Mouse (Mus musculus): ENCODE measurements around the gene Ywhae.

DNA sequence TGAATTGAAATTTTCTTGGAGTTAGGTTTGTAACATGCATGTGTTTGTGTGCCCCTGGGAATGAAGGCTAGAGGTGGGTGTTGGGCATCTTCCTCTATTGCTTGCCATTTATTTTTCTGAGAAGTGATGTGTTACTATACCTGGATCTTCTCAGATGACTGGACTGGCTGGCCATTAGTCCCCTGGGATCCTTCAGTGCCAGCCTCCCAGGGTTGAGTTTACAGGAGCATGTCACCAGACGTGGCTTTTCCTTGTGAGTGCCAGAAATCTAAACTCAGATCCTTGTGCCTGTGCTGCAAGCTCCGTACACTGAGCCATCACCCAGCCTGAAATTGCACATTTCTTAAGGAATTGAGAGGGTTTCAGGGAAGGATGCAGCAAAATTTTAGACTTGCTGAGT, 47.7 kb upstream of the Ywhae start:
- no peak for TF ChIP-seq CTCF (IDR thresholded peaks at IDR 0.05)
- no peak for TF ChIP-seq EP300 (IDR thresholded peaks at IDR 0.05)
